Mouse (Mus musculus) E14TG2a.4 (cell line): Measurements from ENCODE around the gene Zfp326.

Experiments
- H3K27me3 ChIP-seq: 2 replicates; pipeline ENCODE4 v1.6.1; 2014; ENCODE audit warnings: low read length, control low read depth; ENCODE audit not compliant: insufficient read depth
- H3K36me3 ChIP-seq: 2 replicates; pipeline ENCODE4 v1.6.1; 2014; ENCODE audit warnings: low read length, control low read depth; ENCODE audit not compliant: insufficient read depth
- H3K4me1 ChIP-seq: replicated peaks from 2 replicates; pipeline ENCODE4 v1.6.1; 2014; ENCODE audit warnings: low read depth, low read length, control low read depth
- H3K4me3 ChIP-seq: replicated peaks from 2 replicates; pipeline ENCODE4 v1.5.1; 2014; ENCODE audit warnings: mild to moderate bottlenecking, low read length
- H3K9me3 ChIP-seq: 2 replicates; pipeline ENCODE4 v1.6.1; 2014; ENCODE audit warnings: low read length, control low read depth
- CTCF ChIP-seq: conservative IDR thresholded peaks from 2 replicates; pipeline ENCODE4 v1.5.1; 2014; ENCODE audit warnings: low read length
- NANOG ChIP-seq: IDR thresholded peaks from 2 replicates; pipeline ENCODE4 v1.6.1; 2014; ENCODE audit warnings: borderline replicate concordance, low read length, mixed read lengths
- POU5F1 ChIP-seq: IDR thresholded peaks from 2 replicates; pipeline ENCODE4 v1.6.1; 2014; ENCODE audit warnings: low read length, borderline replicate concordance

Gene Zfp326

DNA sequence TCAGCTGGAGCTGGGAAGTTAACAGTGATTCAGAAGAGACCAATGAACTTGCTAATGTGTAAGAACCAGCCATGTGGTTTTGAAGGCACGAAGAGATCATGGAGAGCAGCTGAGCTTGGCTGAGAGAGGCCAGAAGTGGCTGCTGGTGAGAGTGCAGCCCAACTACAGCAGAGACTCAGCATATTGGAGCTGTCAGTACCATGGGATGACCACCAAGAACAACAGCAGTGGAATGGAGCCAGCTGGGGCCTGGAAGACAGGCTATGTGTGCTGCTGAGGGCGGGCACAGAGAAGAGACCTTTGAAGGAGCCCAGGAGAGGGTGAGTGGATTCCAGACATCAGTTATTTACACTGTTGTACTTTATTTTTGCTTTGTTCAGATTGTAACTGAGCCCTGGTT, 65.6 kb downstream of the Zfp326 start:
- TF ChIP-seq POU5F1, result no peak
- TF ChIP-seq CTCF, result no peak
- no peak for TF ChIP-seq NANOG

More for the DNA sequence above, 65.6 kb downstream of the Zfp326 start:
- Histone ChIP-seq H3K27me3 (no peaks in the 10 kb centered on the region), H3K9me3 (peaks cover 3% of the 10 kb centered on the region; the same call in 1 of the 2 replicates), H3K4me3 (no peak overlapping the region), H3K4me1 (no peaks in the 10 kb centered on the region), H3K36me3 (no peaks in the 10 kb centered on the region)
